Mouse (Mus musculus) erythroblast, adult 5-6 weeks (primary cell): ENCODE results near the gene Bach1. TPM values are rescaled to one million over a fixed set of nuclear protein-coding genes. Genes with fewer than 3 reads are reported as not detected.

Experiments
- ATAC-seq: replicated peaks from 2 replicates; pipeline ENCODE4 v1.8.0; 2016; ENCODE audit warnings: moderate number of reproducible peaks, mild to moderate bottlenecking, moderate TSS enrichment, inconsistent platforms; ENCODE audit not compliant: poor library complexity, low FRiP score, severe bottlenecking
- total RNA-seq, 2 experiments: library from RNA; stranded (forward) in 1 of 2; stranded (reverse) in 1 of 2; fragments of 150-400 nt in 1 of 2; fragments of 200-764, 138-1000 nt in 1 of 2; gene quantifications; 2 replicates each; pipeline versions ENCODE4 v1.2.3 to v1.2.4; 2015 to 2017; ENCODE audit warnings: low replicate concordance in 2 of 2

The Bach1 gene
- total RNA-seq, 2 experiments from 2014 or later = 53.4 to 58.4 TPM

DNA sequence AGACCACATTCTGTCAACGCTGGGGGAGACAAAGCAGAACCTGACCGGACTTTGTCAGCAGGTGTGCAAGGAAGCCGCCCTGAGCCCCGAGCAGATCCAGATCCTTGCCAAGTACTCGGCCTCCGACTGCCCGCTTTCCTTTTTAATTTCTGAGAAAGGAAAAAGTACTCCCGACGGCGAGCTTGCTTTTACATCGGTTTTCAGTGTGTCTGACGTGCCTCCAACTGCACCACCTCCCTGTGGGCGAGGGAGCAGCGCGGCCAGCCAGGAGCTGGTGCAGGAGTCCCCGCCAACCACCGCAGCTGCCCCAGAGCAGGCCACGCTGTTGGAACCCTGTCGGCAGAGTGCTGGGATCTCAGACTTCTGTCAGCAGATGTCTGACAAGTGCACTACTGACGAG lies 30.7 kb downstream of the Bach1 start:
- no peak for ATAC-seq

DNA sequence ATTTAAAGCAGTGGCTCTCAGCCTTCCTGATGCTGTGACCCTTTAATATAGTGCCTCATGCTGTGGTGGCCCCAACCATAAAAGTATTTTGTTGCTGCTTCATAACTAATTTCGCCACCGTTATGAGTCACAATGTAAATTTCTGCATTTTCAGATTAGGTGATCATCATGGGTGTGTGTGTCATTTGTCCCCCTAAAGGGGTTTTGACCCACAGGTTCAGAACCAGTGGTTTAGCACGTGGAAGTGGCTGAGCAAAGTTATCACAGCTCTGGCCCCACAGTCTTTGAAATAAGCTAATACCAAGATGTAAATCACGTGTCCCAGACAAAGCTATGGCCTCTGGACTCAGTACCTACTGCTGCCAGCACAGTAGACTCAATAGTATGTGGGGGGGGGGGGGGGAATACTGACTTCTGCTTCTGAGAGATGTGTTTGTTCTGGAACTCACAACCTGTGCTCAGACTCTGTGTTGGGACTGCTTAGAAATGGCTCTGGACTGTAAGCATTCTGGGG lies 36.2 kb downstream of the Bach1 start:
- ATAC-seq = no peak

DNA sequence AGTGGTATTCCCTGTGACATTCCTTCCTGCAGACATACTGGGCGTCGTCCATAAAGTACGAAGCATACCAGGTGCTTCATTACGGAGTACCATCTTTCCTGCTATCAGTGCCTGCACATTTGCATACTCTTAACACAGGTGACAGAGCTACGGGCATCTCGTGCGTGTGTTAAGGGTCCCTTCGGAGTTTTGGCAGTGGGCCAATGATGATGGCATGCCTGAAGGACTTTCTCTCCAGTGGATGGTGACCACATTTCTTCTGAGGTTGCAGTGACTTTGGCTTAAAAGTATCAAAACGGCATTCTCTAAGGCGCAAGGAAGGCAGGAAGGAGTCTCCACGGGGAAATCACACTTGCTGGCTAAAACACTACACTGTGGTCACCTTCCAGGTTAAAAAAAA lies 37.4 kb downstream of the Bach1 start:
- no peak for ATAC-seq

DNA sequence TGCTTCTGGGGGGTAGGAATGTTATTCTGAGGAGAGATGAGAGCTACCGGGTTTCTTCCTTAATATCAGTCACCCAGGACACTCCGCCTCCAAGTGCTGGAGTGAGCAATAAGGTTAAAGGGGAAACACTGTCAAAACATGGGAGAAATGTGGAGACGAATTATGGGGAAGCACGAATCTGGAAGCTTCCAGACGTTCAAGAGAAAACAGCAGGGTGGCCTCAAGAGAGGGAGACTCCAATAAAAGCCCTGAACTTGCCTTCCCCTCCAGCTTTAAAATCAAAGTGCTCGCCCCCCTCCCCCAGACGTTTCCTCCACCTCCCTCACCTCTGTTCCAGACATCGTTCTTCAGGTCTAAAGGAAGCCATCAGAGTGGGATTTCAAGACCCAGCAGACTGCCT lies 38.6 kb downstream of the Bach1 start:
- no peak for ATAC-seq

DNA sequence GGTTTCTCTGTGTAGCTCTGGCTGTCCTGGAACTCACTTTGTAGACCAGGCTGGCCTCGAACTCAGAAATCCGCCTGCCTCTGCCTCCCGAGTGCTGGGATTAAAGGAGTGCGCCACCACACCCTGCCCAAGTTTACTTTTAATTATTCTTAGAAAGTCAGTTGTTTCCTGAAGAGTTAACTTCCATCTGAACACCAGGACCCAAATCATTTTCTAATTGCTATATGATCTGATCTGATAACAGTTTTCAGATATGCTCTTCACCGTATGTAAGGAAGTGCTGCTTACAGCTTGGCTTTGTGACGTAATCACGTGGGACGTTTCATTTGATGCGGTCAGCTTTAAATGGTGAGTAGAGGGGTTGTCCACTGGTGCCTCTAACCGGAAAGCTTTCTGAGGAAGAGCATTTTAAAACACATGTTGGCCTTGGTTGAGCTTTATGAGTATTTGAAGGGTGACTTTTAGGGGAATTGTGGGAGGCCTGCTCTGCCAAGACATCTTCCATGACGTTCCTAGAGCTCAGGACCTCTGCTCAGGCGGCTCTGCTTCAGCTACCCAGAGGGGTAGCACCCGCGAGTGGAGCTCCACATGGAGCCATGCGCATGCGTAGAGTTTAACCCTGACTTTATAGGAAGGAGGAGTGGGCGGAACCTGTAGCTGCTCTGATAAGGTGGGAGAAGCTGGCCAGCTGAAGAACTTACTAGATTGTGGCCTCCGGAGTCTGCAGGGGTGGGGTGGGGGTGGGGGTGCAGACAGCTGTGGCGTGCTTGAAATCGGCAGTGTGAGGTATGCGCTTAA lies 39.3 kb downstream of the Bach1 start:
- ATAC-seq = no peak

DNA sequence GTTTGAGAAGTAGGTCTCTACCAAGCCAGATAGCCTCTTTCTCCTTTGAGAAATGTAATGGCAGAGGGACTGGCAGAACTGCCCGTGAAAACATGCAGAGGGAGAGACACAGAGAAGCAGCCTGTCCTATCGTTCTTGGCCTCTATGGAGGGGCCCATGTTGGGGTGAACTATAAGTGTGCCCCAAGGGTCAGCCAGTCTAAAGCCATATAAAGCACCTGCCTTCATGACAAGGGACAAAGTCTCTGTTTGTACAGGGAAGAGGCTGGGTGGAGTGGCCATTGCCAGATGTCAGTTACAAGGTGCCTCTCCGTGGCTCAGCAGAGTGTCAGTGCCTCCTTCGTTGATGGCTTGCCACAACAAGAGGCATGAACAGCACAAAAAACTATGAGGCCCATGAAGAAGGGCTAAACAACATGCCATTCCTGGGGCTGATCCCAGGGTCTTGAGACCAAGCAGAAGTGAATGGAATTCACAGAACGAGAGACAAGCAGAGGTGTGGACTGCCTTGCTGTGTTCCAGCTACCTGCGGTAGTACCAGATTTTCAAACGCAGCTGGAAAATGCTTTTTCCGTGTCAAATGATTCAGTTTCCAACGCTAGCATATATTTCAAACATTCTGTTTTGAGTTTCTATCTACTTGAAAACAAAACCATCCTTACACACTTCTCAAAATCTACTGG lies 42.4 kb downstream of the Bach1 start:
- ATAC-seq = no peak

DNA sequence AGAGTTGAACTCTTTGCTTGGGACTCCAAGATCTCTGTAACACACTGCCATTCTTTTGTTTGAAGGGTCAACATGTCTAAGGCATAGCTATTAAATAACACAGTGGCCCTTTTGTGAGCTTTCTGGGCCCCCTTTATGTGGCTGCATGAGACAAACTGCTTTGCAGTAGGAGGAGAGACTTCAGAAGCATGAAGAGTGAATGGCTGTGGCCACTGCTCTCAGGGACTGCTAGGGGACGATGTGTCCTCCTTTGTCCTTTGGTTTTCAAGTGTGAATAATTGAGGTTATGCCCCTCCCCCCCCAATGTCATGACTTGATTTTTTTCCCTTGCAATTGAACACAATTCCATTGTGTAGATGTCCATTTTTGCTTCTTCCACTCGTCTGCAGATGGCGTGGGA lies 44.9 kb downstream of the Bach1 start:
- ATAC-seq = no peak

DNA sequence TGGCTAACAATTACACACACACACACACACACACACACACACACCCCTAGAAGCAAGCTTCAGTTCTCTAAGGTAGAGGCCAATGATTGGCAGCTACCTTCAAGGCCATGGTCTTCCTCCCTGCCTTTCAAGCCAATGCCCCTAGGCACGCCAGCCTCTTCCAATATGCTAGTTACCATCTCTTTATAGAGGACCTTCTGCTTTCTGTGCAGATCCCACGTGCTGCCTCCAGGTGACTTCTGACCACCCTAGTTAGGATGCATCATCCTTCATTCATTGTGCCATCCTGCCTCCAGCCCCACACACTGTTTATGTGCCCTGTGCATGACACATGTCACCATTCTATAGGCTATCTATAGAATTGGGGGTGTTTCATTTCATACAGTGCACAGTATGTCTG lies 45.6 kb downstream of the Bach1 start:
- no peak for ATAC-seq

DNA sequence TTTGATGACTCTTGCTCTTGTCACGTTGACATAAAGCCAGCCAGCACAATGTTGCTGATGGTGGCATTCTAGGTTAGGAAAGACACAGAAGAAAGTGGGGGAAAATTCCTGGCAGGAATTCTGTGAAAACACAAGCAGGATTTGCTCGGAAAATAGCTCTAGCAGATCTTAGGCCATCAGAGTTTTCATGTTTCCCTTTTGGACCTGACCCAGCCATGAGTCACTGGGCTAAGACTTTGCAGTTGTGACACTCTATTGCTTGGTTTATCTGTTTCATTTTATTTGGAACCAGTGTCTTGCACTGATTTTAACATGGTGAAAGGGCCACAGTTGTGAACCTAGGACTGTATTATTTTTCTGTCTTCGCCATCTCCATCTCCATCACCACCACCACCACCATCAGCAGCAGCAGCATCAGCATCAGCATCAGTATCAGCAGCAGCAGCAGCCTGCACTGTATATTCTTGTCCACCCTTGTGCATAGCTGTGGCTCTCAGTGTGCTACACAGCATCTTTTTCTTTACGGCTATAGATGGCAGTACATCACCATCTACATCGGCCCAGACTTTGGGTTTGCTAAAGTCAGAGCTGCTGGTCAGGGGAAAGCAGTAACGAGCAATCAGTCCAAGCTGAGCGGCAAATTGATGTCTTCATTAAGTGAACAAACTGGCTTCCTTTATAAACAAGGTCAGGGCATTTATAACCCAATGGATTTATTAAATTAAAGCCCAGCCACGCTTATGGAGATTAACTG lies 46.6 kb downstream of the Bach1 start:
- no peak for ATAC-seq

DNA sequence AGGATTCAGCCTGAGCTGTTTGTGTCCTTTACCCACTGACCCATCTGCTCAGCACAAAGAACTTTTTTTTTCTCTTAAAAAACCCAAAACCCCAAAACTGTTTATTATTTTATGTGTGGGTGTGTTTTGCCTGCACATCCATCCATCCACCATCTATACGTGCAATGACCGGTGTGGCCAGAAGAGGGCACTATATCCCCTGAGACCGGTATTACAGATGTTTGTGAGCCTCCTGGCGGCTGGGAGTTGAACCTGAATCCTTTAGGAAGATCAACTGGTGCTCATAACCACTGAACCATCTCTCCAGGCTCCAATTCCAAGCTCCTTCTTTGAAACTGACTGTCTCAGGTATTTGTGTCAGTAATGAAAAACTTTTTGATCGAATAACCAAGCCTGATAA lies 48.0 kb downstream of the Bach1 start:
- ATAC-seq = peak; percentile 95

DNA sequence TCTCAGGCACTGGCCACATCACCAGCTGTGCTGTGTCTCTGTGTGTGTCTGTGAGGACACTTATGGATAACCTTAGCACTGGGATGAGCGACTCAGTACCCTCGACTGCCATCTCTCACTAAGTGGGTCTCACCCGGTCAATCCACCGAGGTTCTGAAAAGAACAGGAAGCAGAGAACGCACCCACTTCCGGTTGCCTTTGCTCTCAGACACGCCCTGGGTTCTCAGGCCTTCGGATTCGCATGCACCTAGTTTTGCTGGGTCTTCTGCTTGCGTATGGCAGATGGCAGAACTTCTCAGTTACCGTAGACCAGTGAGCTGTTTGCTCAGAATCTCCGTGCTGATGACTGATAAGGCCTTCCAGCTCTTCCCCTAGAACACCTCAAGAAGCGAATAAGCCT lies 52.5 kb downstream of the Bach1 start:
- no peak for ATAC-seq

DNA sequence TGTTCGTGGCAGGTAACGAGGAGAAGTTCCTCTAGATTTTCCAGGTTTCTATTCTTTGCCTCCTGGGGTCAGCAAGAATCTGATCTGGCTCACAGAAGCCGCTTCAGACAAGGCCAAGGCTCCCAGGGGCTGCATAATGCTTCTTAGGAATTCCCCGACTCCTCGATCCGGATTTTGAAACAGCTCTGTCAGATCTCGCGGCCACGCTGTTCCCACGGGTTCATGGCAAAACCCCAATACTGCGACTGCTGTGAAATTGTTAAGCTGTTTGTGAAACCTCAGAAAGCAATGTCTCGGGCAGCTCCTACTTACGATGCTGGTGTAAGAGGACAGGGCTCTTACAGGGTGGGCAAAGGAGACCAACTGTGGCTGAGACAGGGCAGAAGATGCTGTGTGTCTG lies 53.7 kb downstream of the Bach1 start:
- ATAC-seq = no peak

DNA sequence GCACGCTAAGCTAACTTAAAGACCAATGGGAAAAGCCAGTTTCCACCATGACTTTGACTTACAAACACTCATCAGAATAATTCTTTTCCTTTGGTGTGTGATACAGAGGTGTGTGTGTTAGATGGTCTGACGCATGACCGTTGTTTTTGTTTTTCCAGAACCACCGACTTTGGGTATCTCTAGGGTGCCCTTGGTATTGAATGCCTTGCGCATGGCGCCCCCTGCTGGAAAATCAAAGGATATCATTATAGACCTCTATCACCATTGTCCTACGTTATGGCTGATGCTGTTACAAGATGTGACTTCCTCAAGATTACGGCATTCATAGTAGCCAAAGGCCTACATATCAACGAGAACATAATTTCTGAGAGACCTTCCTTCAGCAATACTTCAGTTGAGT lies 56.1 kb downstream of the Bach1 start:
- ATAC-seq = peak; percentile 86

DNA sequence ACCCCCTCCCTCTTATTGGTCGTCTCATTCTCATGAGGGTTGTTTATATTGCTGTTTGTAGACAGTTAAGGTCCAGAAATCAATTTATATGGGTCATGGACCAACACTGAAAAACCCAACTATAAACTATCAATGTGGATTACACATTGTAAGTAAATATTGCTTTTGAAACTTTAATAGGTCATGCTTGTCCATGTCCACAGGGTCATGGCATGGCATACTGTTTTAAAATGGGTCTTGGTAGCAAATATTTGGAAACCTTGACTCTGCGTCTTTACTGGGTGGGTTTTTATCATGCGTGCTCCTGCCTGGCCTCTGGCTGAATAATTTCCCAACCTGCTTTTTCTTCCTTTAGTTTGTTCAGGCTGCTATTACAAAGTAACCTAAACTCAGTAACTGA lies 57.2 kb downstream of the Bach1 start:
- ATAC-seq = no peak

DNA sequence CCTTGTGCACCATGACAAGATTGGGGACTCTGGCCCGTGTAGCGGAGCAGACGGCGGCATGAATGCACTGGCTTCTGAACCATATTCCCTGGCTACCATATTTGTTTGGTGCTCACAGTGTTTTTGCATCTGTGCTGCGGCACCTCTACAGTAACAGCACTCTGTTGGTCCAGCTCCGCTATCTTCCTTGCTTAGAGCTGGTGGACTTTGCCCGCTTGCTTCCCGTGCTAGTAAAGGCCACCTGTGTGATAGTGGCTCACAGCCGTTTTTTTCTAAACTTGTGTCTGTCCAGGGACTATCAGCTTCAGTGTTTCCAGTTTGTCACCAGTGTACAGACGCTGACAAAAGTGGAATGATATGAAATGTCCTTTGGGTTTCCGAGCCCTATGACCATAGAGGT lies 59.3 kb downstream of the Bach1 start:
- ATAC-seq = no peak

DNA sequence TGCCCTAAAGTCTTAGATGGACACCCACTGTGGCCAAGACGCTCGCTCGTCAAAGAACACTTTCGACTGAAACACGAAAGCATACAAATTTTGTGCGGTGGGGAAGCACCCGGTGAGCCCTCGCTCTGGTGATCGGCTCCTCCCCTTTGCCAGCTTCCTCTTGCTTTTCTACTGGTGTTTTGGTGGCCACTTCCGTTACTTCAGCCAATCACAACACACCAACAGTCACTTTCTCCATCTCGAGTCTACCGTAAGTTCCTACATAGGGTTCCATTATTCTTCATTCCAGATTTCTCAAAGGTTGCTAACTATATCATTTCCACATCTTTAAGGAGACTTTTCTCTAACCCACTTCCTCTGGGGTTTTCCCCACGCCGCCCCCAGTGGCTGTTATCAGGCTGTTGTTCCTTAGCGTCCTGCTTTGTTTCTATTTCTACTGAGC lies 65.9 kb downstream of the Bach1 start:
- ATAC-seq = no peak

DNA sequence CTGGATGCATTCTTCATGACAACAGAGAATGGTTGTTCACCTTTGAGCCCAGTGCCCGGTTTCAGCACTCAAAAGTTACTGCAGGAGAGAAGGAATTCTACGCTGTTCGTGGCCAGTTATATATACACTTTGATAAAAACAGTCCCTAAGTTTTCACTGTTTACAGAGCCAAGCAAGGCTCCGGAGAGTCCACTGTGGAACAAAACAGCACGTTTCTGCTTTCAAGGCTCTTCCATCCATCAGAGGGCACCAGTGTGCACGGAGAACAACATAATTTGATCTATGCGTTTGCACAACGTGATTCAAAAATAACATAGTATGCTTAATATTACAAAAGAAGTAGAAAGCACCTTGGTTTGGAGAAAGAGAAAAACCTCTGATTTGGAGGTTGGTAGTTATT lies 67.2 kb downstream of the Bach1 start:
- no peak for ATAC-seq

DNA sequence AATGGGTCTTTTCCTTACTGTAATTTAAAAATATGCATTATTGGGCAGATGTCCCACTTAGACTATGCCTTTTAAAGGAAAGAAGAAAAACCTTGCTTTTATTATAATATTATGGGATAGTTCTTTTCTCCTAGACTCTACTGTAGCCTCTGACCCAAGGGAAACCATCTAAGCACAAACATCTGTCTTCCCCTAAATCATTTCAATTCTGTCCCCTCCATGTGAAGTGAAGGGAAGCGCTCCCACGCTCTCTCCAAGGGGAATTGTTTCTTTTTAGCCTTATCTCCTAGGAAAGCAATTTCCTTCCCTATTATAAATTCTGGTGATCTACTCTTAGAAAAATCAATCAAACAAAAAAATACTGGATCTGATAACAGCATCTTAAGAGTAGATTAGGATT lies 71.8 kb downstream of the Bach1 start:
- ATAC-seq = no peak

DNA sequence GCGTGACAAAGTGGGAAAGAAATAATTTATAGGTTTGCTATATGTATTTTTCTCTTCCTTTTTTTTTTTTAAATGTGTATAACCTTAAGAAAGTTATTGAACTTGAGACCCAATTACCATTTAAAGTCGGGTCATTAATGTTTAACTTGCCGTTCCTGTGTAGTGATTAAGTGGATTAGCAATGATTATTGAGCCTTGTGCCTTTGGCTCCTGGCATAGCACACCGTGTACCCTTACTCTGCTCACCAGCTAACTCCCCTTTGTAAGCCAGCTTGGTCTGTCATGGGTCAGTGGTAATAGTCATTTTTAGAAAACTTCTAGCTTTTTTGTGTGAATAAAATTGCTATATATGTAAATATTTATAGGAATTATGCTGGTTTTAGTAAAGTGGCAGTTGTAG lies 73.2 kb downstream of the Bach1 start:
- ATAC-seq = no peak

DNA sequence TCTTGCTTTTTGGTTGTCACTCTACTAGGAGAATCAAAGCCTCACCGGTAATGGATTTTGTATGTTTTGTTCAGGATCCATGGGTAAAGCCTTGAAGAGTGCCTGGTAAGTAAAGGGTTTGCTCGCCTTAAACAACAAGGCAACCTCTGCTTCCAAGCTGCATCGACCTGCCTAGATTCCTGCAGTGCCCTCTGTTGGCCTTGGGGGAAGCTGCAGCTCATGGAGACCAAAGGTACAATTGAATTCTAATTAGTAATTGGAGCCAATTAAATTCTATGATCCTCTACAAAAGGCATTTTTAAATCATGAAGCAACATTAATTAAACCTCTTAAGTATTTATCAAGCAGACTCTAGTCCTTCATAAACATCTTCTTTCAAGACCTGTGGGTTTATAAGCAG lies 75.7 kb downstream of the Bach1 start:
- no peak for ATAC-seq

DNA sequence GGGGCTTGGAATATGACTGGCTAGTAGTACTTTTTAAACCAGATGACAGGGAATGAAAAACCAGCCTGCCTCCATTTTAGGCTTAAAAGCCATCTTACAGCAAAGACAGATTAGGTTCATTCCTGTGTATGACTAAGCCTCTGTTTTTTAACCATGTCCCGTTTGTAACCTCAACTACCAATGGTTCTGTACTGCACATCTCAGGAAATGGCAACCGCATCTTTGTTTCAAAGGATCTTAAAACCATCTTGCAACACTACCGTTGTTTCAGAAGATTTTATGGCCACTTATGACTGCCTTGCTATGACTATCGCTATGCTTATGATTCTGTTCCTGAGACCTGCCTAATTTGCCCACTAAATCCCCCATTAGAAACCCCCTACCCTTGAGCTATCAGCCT lies 78.6 kb downstream of the Bach1 start:
- ATAC-seq = no peak
